Mouse (Mus musculus): ENCODE measurements around the gene 1600014C23Rik. TPM values are rescaled to one million over a fixed set of nuclear protein-coding genes. Genes with fewer than 3 reads are reported as not detected.

Gene 1600014C23Rik
- total RNA-seq, 2 experiments from 2014 or later: not detected

DNA sequence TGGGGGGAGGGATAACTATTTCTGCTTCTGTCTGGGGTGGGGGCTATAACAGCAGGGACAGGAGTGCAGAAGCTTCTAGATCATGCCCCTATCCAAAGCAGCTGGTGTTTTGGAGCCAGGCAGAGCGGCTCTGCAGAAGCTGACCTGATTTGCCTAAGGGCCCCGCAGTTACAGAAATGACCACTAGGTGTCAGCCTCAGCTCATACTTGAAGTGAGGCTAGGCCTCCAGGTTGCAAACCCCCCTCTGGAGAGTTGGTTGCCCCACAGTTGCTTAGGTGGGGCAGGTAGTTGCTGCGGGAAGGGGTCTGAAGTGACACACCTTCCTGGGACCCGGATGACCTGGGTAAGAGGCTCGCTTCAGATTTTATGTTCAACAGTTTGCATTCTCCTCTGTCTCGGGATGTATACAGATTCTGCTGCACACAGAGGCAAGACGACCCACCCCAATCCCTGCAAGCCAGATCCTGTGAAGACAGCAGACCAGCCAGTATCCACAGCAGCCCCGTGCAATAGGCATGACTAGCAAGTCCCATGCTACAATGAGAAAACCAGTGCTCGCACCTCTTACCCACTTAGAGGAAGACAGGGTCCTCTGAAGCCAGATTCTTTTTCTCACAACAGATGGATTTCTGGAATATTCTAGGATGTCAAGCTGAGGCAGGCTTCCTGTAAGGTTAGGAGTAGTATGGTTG lies 2.3 kb downstream of the 1600014C23Rik start:
- DNase-seq: peak; percentile 83
- intact Hi-C loops (cut with DNase I; ENCODE audit: low total_unique reads): loop anchor here (2.0 to 5.0 kb wide), 2 partner anchors 303 to 401 kb away; no protein-coding TSS in a partner anchor

DNA sequence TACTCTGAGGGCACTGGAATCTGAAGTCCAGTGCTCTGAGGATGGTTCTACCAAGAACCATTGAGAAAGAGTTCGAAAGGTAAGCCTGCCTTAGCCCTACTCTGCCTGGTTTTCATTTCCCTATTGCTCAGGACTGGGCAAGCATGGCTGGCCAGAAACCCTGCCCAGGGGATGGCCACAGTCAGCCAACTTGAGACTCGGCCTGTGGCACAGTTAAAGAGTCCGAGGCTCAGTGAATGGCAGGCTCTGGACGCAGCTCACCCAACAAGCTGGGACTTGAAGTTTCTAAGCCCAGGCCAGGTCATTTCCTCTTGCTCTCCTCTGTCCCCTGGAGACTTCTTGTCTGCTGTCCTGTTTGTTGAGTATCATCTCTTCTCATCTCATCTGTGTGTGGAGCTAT lies 2.9 kb downstream of the 1600014C23Rik start:
- intact Hi-C loops (cut with DNase I; ENCODE audit: low total_unique reads): loop anchor here (2.0 to 5.0 kb wide), 2 partner anchors 304 to 402 kb away; no protein-coding TSS in a partner anchor
- DNase-seq: no peak

DNA sequence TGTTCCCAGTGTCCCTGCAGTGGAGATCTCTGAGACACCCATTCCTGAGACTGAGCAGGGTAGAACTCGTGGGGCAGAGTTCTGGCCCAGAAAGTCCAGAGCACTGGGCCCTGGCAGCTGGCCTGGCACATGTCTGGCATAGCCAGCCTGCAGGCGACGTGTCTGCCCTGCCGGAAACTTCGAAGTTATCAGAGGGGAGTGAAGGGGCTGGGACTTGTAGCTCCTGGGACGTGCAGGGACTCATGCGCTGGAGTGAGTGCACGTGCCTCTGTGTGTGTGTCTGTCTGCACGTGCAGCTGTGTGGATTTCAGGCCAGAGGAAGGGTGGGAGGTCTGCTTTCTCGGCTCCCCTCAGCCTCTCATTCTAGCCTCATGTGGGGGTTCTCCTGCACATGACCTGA lies 4.3 kb downstream of the 1600014C23Rik start:
- DNase-seq: no peak
- intact Hi-C loops (cut with DNase I; ENCODE audit: low total_unique reads): no loop called here

DNA sequence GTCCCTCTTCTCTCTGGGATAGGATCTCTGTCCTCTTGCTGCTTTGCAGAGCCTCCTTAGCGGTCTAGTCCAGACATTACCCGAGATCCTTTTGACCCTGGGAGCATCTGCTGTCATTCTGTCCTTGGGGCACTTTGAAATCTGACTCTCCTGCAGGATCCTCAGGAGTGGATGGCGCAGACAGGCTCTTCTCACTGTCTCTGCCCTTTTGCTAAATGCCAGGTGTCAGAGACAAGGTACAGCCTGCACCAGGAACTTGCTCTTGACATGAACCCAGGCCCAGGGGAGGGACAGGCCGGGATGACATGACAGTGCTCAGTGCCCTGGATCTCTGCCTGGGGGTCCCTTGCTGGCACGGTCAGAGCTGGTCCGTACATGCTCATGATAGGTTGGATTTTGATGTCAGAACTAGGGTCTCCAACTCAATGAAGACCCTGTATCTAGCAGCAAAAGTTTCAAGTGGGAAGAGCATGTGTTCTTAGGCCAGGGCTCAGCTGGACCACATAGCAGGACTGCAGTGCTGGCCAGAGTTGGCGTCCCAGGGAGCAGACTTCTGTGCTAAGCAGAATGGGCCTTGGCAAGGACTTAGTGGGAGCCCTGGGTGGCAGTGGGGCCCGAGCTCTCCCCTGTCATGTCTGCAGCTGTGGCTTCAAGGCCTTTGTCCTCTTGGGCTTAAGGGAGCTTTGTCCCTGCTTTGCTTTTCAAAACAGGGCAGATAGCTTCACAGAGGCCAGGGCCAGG lies 5.5 kb downstream of the 1600014C23Rik start:
- intact Hi-C loops (cut with DNase I; ENCODE audit: low total_unique reads): no loop called here
- no peak for DNase-seq

DNA sequence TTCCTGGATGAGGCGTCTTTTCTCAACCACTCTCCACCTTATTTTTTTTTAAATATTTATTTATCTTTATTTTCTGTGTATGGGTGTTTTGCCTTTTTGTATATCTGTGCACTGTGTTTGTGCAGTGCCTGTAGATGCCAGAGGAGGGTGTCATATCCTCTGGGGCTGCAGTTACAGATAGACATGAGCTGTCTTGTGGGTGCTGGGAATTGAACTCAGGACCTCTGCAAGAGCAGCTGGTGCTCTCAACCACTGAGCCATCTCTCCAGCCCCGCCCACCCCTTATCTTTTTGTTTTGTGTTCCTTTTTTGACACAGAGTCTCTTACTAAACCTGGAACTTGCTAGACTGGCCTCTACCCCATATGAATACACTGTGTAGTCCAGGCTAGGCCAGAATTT lies 6.2 kb downstream of the 1600014C23Rik start:
- no peak for DNase-seq
- intact Hi-C loops (cut with DNase I; ENCODE audit: low total_unique reads): no loop called here

DNA sequence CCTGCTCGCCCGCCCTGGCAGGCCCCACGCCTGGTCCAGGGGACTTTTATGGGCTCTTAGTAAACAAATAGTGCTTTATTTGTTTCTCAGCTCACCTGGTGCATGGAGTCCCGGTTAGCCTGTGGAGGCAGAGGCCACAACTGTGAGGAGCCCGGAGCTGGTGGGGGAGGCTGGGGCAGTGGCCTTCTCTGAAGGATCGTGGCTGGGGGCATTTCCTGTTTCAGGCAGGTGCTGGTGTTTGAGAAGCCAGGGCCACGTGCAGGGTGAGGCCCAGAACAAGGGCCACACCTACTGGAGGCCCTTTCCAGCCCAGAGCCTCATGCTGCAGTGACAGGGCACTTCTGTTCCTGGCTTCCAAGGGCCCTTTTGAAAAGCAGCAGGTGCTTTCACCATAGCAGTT lies 7.4 kb downstream of the 1600014C23Rik start:
- DNase-seq: no peak
- intact Hi-C loops (cut with DNase I; ENCODE audit: low total_unique reads): no loop called here

DNA sequence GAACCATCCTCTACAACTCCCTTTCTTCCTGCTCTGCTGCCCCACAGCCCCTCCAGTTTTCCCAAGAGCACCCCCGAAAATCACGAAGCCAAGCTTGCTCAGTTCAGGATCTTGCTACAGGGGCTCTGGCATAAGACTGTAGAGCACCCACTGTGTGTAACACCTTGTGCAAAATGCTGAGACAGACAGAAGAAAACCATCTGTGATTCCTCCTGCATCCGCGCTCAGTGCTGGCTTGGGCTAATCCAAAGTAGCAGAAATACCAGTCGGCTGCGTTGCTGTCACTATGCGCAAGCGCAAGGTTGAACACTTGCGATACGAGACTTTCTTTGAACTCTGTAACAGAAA lies 9.1 kb downstream of the 1600014C23Rik start:
- DNase-seq: no peak
- intact Hi-C loops (cut with DNase I; ENCODE audit: low total_unique reads): no loop called here

DNA sequence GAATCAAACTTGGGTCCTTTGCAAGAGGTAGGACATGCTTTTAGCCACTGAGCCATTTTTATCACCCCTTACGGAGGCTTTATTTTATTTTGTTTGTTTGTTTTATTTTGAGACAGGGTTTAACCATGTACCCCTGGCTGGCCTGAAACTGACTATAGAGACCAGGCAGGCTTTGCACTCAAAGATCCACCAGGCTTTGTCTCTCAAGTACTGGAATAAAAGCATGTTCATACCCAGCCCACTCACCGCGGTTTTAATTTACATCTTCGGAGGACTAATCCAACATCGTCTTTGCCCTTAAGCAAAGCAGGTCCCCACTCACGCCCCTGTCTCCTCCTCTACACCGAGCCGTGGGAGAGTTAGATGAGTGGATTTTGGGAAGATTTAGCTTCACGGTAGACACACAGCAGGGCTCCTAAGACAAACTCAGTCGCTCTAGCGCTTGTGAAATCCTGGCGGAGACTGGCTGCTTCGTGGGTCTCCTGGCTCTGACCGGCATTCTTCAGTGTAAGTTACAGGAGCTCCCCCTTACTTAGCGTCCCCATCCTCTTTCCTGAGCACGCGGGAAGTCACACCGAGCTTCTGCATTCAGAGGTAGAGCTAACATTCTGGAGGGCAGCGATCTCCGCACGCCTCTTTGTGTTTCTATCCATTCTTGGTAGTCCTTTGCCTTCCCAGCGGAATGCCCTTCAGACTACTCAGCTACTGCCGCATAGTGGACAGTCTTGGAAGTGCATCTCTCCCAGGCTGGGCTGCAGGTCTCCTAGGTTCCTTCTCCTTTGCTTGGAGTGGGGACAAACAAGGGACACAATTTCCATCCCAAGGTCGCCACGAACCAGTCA lies 9.7 kb downstream of the 1600014C23Rik start:
- intact Hi-C loops (cut with DNase I; ENCODE audit: low total_unique reads): no loop called here
- DNase-seq: peak; percentile 79

DNA sequence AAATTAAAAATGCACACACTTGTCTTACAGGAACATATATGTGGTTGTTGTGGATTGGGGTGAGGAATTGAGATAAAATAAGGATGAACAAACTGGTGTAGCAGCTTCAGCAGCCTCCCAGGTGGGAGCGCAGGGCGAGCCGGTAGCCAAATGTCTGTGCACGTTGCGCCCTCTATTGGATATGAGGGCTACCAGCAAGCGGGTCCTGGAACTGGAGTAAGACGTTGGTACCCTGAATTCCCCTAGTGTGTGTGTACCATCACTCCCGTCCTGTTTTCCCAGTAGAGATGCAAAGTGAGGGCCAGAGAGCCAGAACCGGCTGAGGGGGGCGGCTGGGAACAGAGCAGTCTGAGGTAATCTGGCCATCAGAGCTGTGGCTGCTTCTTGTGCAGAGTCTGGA lies 15.3 kb downstream of the 1600014C23Rik start:
- DNase-seq: peak; percentile 71
- intact Hi-C loops (cut with DNase I; ENCODE audit: low total_unique reads): no loop called here

DNA sequence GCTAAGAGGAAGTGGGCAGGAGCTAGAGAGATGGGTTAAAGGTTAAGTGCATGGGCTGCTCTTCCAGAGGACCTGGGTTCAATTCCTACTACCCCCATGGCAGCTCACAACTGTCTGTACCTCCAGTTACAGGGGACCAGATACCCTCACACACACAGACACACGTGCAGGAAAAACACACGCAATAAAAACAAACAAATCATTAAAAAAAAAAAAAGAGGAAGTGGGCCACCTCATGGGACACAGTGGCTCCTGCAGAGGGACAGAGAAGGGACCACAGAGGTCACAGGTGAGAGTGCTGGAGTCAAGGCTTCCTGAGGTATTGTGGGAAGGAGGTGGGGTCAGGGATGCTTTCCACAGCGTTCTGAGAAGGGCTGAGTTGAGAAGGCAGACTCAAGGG lies 22.1 kb downstream of the 1600014C23Rik start:
- intact Hi-C loops (cut with DNase I; ENCODE audit: low total_unique reads): no loop called here
- no peak for DNase-seq

DNA sequence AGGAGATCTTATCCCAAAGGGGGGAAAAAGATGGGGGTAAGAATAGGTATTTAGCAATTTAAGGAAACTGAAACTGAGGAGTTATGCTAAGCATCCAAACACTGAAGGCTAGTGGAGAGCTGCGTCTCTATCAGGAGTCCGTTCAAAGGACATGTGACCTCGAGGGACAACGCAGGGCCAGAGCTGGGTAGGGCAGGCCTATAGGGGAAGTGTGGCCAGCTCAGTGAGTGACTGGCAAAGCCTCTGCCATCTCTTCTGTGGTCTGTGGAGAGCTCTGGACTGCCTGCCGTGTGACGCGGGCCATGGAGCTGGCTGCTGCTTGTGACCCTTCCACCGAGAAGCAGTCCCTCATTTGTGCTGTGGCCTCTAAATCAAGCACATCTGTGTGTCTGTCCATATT lies 23.2 kb downstream of the 1600014C23Rik start:
- intact Hi-C loops (cut with DNase I; ENCODE audit: low total_unique reads): no loop called here
- no peak for DNase-seq

DNA sequence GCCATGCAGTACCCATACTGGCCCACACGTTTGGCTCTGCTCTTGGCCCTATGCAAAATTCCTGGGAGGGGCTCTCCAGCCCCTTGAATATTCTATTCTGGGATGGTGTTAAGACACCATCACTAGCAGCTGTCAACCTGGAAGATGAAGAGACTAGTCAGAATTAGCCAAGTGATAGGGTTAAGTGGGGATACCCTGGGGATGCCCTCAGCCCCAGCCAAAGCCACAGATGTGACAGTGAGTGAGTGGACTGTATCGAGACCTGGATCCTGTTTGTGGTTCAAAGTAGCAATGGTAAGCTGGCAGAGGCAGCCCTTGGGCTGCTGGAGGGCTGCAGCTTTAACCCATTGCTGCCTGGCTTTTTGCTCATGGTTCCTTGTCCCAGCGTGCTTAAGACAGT lies 23.8 kb downstream of the 1600014C23Rik start:
- intact Hi-C loops (cut with DNase I; ENCODE audit: low total_unique reads): no loop called here
- DNase-seq: no peak

DNA sequence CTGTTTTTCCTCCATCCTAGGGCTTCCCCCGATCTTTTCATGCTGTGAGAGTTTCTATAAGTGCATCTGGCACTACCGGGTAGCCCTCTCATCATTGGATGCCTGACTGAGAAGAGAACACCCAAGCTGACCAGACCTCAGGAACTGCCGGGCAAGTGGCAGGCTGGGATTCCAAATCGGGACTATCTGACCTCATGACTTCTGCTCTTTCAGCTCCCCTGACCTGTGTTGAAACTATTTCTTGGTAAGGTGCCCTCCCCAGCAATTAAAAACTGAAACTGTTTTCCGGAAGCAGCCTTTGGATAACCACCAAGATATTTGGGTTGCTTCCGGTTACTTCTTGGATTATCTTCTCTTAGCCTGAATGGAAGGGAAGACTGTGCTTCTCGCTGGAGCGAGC lies 25.5 kb downstream of the 1600014C23Rik start:
- intact Hi-C loops (cut with DNase I; ENCODE audit: low total_unique reads): no loop called here
- DNase-seq: no peak

DNA sequence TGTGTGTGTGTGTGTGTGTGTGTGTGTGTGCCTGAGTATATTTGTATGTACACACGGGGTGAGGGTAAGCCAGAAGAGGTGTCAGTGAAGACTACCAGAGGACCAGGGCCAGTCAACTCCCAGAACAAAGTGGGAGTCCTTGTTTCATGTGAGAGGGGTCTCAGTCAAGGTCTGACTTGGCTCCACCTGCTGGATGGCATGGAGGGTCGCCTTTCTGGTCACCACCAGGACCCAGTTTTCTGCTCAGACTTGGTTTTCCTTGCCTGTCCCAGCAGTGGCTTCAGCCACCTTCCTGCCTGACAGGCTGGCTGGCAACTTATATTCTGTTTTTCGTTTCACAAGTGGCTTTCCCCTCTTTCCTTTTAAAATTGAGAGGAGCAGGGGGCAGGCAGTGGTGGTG lies 26.3 kb downstream of the 1600014C23Rik start:
- intact Hi-C loops (cut with DNase I; ENCODE audit: low total_unique reads): no loop called here

DNA sequence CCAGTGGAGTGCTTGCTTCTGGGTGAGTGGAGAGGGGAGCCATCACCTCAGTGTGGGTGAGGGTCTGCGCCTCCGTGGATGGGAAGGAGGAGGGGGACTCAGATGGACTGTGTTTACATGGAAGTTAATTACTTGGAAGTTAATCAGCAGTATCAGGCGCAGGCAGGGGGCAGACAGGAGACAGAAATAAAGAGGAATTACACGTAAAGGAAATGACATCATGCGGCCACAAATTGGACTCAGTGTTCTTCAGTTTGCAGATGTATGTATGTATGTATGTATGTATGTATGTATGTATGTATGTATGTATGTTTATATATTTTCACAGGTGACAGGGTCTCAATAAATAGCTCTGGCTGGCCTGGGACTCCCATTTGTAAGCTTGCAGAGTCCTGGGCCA lies 26.8 kb downstream of the 1600014C23Rik start:
- intact Hi-C loops (cut with DNase I; ENCODE audit: low total_unique reads): no loop called here
- DNase-seq: no peak

More for the DNA sequence above, 26.3 kb downstream of the 1600014C23Rik start:
- DNase-seq: no peak

DNA sequence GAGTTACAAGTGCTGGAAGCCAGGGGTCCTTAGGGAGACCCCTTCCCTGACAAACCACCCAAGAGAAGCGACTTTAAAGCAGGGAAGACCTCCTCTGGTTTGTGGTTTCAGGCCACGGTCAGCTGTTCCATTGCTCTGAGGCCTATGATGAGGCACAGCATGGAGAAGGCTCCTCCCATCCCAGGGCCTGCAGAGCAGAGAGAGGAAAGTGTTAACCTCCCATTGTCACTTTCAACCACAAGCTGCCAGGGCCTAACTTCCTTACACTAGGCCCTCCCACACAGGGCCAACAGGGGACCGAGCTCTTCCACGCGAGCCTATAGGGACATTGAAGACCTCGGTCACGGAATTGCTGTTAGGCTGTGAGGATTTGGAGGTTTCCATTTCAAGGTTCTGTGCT lies 30.5 kb downstream of the 1600014C23Rik start:
- DNase-seq: no peak
- intact Hi-C loops (cut with DNase I; ENCODE audit: low total_unique reads): no loop called here

DNA sequence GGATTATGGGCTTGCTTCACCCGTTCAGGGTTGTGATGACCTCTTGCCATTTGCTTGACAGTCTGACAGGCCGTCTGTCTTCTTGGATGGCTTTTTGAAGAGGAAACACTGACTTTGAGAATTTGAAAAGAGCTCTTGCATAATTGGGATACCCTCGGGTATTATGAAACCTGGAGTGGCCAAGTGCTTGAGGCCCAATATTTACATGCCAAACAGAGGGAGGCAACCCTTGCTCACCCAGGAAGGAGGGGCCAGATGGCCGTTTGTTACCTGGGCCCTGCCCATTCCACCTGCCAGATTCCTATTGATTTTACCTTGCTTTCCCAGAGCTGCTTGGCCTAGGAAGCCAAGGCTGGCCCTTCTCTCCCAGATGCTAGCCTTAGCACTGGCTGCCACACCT lies 31.4 kb downstream of the 1600014C23Rik start:
- no peak for DNase-seq
- intact Hi-C loops (cut with DNase I; ENCODE audit: low total_unique reads): no loop called here

DNA sequence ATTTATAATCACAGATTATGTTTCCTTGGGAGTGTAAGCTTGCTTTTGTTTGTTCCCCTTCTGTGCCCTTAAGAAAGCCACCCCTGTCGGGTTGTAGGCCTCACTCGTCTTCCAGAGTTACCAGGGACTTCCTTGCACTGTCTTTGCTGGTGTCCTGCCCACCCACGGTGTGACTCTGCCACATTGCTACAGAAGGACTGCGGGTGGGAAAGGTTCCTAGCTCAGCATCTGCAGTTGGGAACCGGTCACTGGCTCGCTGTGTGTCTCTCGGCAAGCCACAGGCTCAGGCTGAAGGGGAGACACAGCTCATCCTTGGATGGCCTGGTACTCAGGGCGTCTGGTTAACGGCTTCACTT lies 32.4 kb downstream of the 1600014C23Rik start:
- peak; percentile 42 for DNase-seq
- intact Hi-C loops (cut with DNase I; ENCODE audit: low total_unique reads): no loop called here

DNA sequence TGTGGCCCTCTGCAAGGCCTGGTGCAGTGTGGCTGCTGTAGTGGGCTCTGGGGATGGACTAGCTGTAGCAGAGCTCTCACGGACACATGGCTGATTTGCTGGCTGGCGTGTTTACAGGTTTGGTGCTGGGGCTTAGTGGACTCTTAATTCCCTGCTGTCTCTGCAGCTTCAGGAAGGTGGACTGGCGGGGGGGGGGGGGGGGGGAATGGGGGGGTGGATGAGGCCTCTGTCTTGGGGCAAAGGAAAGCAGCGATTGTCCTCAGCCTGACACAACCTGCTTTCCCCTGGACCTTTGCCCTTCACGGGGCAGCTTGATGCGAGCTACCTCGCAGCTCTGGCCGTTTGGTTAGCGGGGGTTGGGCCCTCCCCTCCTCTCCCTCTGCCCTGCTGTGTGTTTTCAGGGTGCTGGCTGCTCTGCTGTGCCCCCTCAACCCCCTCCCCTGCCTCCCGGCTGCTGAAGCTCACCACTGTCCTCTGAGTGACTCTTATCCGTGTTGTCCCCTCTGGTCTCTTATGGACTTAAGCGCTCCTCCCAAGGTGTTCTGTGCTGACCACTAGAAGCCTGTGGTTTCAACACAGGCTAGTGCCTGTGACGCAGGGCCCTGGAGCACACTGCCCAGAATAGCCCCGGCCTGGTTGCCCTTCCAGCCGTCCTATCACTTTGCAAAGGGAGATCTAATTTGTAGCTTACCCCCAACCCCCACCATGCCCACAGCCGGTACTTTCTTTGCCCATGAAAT lies 33.0 kb downstream of the 1600014C23Rik start:
- peak; percentile 63 for DNase-seq
- intact Hi-C loops (cut with DNase I; ENCODE audit: low total_unique reads): no loop called here

Data from gastrocnemius, postnatal 14 days (tissue).